Mouse (Mus musculus) liver, embryonic 15.5 days (tissue): ENCODE measurements at regions not wholly inside any gene's neighbourhood (a gene's known extent, or its start where the extent isn't known, plus 50 kb on each side); places are given as distances from the start of the nearest gene placed in this dataset.

Experiments used
- ATAC-seq: fragments of 200-750 bp; cut with Nextera tagmentation; 2 replicates; pipeline ENCODE4 v1.8.0; 2017; ENCODE audit warnings: moderate number of reproducible peaks, mild to moderate bottlenecking, moderate library complexity; ENCODE audit not compliant: insufficient read depth
- H3K27ac ChIP-seq: fragments of 300-500 bp; sonication (generic); replicated peaks from 2 replicates; pipeline ENCODE4 v1.5.1; 2015; ENCODE audit warnings: mild to moderate bottlenecking, inconsistent platforms
- H3K27me3 ChIP-seq: fragments of 300-500 bp; sonication (generic); 2 replicates; pipeline ENCODE4 v1.6.1; 2015; ENCODE audit warnings: mild to moderate bottlenecking, inconsistent platforms
- H3K36me3 ChIP-seq: fragments of 300-500 bp; sonication (generic); replicated peaks from 2 replicates; pipeline ENCODE4 v1.6.1; 2015; ENCODE audit warnings: moderate library complexity, mild to moderate bottlenecking, inconsistent platforms
- H3K4me1 ChIP-seq: fragments of 300-500 bp; sonication (generic); replicated peaks from 2 replicates; pipeline ENCODE4 v1.6.1; 2015; ENCODE audit warnings: inconsistent platforms
- H3K4me2 ChIP-seq: fragments of 300-500 bp; sonication (generic); 2 replicates; pipeline ENCODE4 v1.6.1; 2015; ENCODE audit warnings: moderate library complexity, mild to moderate bottlenecking, inconsistent platforms
- H3K4me3 ChIP-seq: fragments of 300-500 bp; sonication (generic); replicated peaks from 2 replicates; pipeline ENCODE4 v1.5.1; 2015; ENCODE audit warnings: mild to moderate bottlenecking, inconsistent platforms
- H3K9ac ChIP-seq: fragments of 300-500 bp; sonication (generic); 2 replicates; pipeline ENCODE4 v1.6.1; 2015; ENCODE audit warnings: moderate library complexity, mild to moderate bottlenecking, inconsistent platforms
- H3K9me3 ChIP-seq: fragments of 300-500 bp; sonication (generic); replicated peaks from 2 replicates; pipeline ENCODE4 v1.6.1; 2016; ENCODE audit warnings: inconsistent platforms
- WGBS: fragments of 180-500 bp; shearing (Covaris S2); methylation state at CpG from one replicate; pipeline ENCODE4 v1.1.7; 2015; ENCODE audit warnings: mixed read lengths; ENCODE audit not compliant: insufficient replicate concordance; 5-methylcytosine and 5-hydroxymethylcytosine counted together

- no peak overlapping the region for H3K27ac ChIP-seq
- no peaks in the 10 kb centered on the region for H3K4me1 ChIP-seq
- H3K4me2 ChIP-seq: no peak overlapping the region
- H3K27me3 ChIP-seq: no peaks in the 10 kb centered on the region
- no peaks in the 10 kb centered on the region for H3K36me3 ChIP-seq
- 36% methylated on average over 6 of the region's 6 CpGs for WGBS
- H3K4me3 ChIP-seq: no peak overlapping the region
- no peaks in the 10 kb centered on the region for H3K9me3 ChIP-seq
- no peak for ATAC-seq
- H3K9ac ChIP-seq: no peak overlapping the region
These were observed 144.7 kb upstream of the Rpl38 start for GRCm38 (mm10) chr11:114523444-114524238.

GRCm38 (mm10) chr11:114515278-114515677 lies 153.0 kb upstream of the Rpl38 start:
- no peaks in the 10 kb centered on the region for H3K4me1 ChIP-seq
- H3K27ac ChIP-seq: no peak overlapping the region
- no peak overlapping the region for H3K9ac ChIP-seq
- no peak for ATAC-seq
- H3K27me3 ChIP-seq: no peaks in the 10 kb centered on the region
- no peak overlapping the region for H3K4me2 ChIP-seq
- H3K4me3 ChIP-seq: no peak overlapping the region
- no peaks in the 10 kb centered on the region for H3K9me3 ChIP-seq
- no peaks in the 10 kb centered on the region for H3K36me3 ChIP-seq
- WGBS: 9% methylated on average over 4 of the region's 4 CpGs

GRCm38 (mm10) chr11:114514126-114514525 lies 154.2 kb upstream of the Rpl38 start:
- Histone ChIP-seq H3K36me3 (no peaks in the 10 kb centered on the region), H3K27me3 (no peaks in the 10 kb centered on the region), H3K4me1 (no peaks in the 10 kb centered on the region), H3K9me3 (no peaks in the 10 kb centered on the region), H3K4me2 (no peak overlapping the region), H3K9ac (no peak overlapping the region), H3K4me3 (no peak overlapping the region), H3K27ac (no peak overlapping the region)
- 46% methylated on average over 2 of the region's 2 CpGs for WGBS
- ATAC-seq: no peak

GRCm38 (mm10) chr11:114513446-114513845 lies 154.9 kb upstream of the Rpl38 start:
- Histone ChIP-seq H3K9ac (no peak overlapping the region), H3K9me3 (no peaks in the 10 kb centered on the region), H3K4me3 (no peak overlapping the region), H3K27me3 (no peaks in the 10 kb centered on the region), H3K27ac (no peak overlapping the region), H3K4me1 (no peaks in the 10 kb centered on the region), H3K4me2 (no peak overlapping the region), H3K36me3 (no peaks in the 10 kb centered on the region)
- 22% methylated on average over 5 of the region's 5 CpGs for WGBS
- no peak for ATAC-seq

- H3K36me3 ChIP-seq: no peaks in the 10 kb centered on the region
- ATAC-seq: no peak
- no peaks in the 10 kb centered on the region for H3K4me1 ChIP-seq
- no peaks in the 10 kb centered on the region for H3K27me3 ChIP-seq
- no peaks in the 10 kb centered on the region for H3K9me3 ChIP-seq
- 22% methylated on average over 5 of the region's 5 CpGs for WGBS
- H3K9ac ChIP-seq: no peak overlapping the region
- no peak overlapping the region for H3K4me3 ChIP-seq
- no peak overlapping the region for H3K27ac ChIP-seq
- H3K4me2 ChIP-seq: no peak overlapping the region
These were observed 156.3 kb upstream of the Rpl38 start for GRCm38 (mm10) chr11:114511994-114512393.

- no peak for ATAC-seq
- Histone ChIP-seq H3K4me3 (no peak overlapping the region), H3K27me3 (no peaks in the 10 kb centered on the region; the same call in 1 of the 2 replicates), H3K36me3 (no peaks in the 10 kb centered on the region), H3K9ac (no peak overlapping the region), H3K4me2 (no peak overlapping the region), H3K9me3 (no peaks in the 10 kb centered on the region), H3K4me1 (no peaks in the 10 kb centered on the region), H3K27ac (no peak overlapping the region)
- 29% methylated on average over 5 of the region's 5 CpGs for WGBS
These were observed 165.8 kb upstream of the Rpl38 start for GRCm38 (mm10) chr11:114502562-114502961.

- H3K9me3 ChIP-seq: no peaks in the 10 kb centered on the region
- H3K4me1 ChIP-seq: no peaks in the 10 kb centered on the region
- no peak overlapping the region for H3K4me3 ChIP-seq
- ATAC-seq: no peak
- H3K27me3 ChIP-seq: no peaks in the 10 kb centered on the region; the same call in 1 of the 2 replicates
- H3K4me2 ChIP-seq: no peak overlapping the region
- H3K36me3 ChIP-seq: no peaks in the 10 kb centered on the region
- no peak overlapping the region for H3K9ac ChIP-seq
- H3K27ac ChIP-seq: no peak overlapping the region
- WGBS: 37% methylated on average over 5 of the region's 5 CpGs
These were observed 166.3 kb upstream of the Rpl38 start for GRCm38 (mm10) chr11:114501869-114502540.

GRCm38 (mm10) chr11:114500416-114500815 lies 167.9 kb upstream of the Rpl38 start:
- Histone ChIP-seq H3K4me2 (no peak overlapping the region), H3K27me3 (peaks cover 7% of the 10 kb centered on the region; the same call in 1 of the 2 replicates), H3K27ac (no peak overlapping the region), H3K4me1 (no peaks in the 10 kb centered on the region), H3K4me3 (no peak overlapping the region), H3K9me3 (no peaks in the 10 kb centered on the region), H3K36me3 (no peaks in the 10 kb centered on the region), H3K9ac (no peak overlapping the region)
- WGBS: 72% methylated on average over 7 of the region's 7 CpGs
- no peak for ATAC-seq

- Histone ChIP-seq H3K9me3 (no peaks in the 10 kb centered on the region), H3K9ac (no peak overlapping the region), H3K27me3 (peaks cover 13% of the 10 kb centered on the region; the same call in 1 of the 2 replicates), H3K4me2 (no peak overlapping the region), H3K4me3 (no peak overlapping the region), H3K36me3 (no peaks in the 10 kb centered on the region), H3K4me1 (no peaks in the 10 kb centered on the region), H3K27ac (no peak overlapping the region)
- ATAC-seq: no peak
- 65% methylated on average over 12 of the region's 12 CpGs for WGBS
These were observed 168.7 kb upstream of the Rpl38 start for GRCm38 (mm10) chr11:114499665-114500064.

GRCm38 (mm10) chr11:114495520-114495921 lies 172.8 kb upstream of the Rpl38 start:
- Histone ChIP-seq H3K27me3 (peaks cover 39% of the 10 kb centered on the region), H3K9me3 (no peaks in the 10 kb centered on the region), H3K4me3 (no peak overlapping the region), H3K9ac (no peak overlapping the region), H3K36me3 (no peaks in the 10 kb centered on the region), H3K27ac (no peak overlapping the region), H3K4me1 (no peaks in the 10 kb centered on the region), H3K4me2 (no peak overlapping the region)
- no peak for ATAC-seq
- WGBS: 56% methylated on average over 5 of the region's 5 CpGs

- peaks cover 24% of the 10 kb centered on the region for H3K27me3 ChIP-seq
- H3K4me2 ChIP-seq: no peak overlapping the region
- H3K4me3 ChIP-seq: no peak overlapping the region
- no peaks in the 10 kb centered on the region for H3K36me3 ChIP-seq
- H3K4me1 ChIP-seq: peaks cover 6% of the 10 kb centered on the region
- H3K9ac ChIP-seq: no peak overlapping the region
- no peak overlapping the region for H3K27ac ChIP-seq
- WGBS: 26% methylated on average over 8 of the region's 8 CpGs
- H3K9me3 ChIP-seq: no peaks in the 10 kb centered on the region
- no peak for ATAC-seq
These were observed 181.9 kb upstream of the Rpl38 start for GRCm38 (mm10) chr11:114486455-114486854.
